ENCODE assay signal across 10 mouse cellular contexts in genomic region chrX:153174786-153175185, GRCm38 (mm10). TPM values are rescaled to one million over a fixed set of nuclear protein-coding genes. Genes with fewer than 3 reads are reported as not detected.
DNase-seq lines count a peak whose midpoint lies in the region; TF ChIP-seq lines count a peak whose summit lies in the region.
"Had no signal": no experiment of that assay in that cellular context is flagged by ENCODE, and none has a peak within 500 bp of the region (broad histone marks: within the 10 kb centered on the region; RNA-seq: fewer than 3 reads in every experiment).

No protein-coding gene starts in this region.

- no peak overlapping the region for H3K4me3 ChIP-seq in layer of hippocampus, adult 2 months
- H3K4me3 ChIP-seq: neural tube, embryonic 12.5 days had no signal

- peak; percentile 24 for DNase-seq in adrenal gland, postnatal 25 days
- no peak for DNase-seq in adrenal gland, adult 8-10 months
- no peak for DNase-seq in layer of hippocampus, adult 2 months (ENCODE audit: low spot score in 2 of 2)
- no peak for DNase-seq in layer of hippocampus, adult 8-10 months (ENCODE audit: low spot score in 2 of 2)
- DNase-seq in ZHBTc4 (ENCODE audit: low read depth, low spot score): peak; percentile 41
- peak; percentile 6 for DNase-seq in lung, postnatal 36 days
- DNase-seq in Muller cell, postnatal 12 days (ENCODE audit: inconsistent ontology term): no peak
- no peak for DNase-seq in spleen, postnatal 36 days (ENCODE audit: low spot score in 2 of 2)
- DNase-seq: layer of hippocampus, postnatal 36 days had no signal

- H3K27ac ChIP-seq in layer of hippocampus, adult 2 months: no peak overlapping the region
- H3K27ac ChIP-seq: neural tube, embryonic 12.5 days had no signal

- TF ChIP-seq CTCF in layer of hippocampus, adult 2 months (conservative IDR thresholded peaks at IDR 0.05): peak; percentile 68

RNA-seq across cellular contexts. Expression of gene Rragb, which starts 35.0 kb away (rescaled TPM):
- 5.2 and 10.4 TPM in 2 replicates for total RNA-seq in adrenal gland, postnatal 25 days (2021)
- total RNA-seq in adrenal gland, adult 8-10 months (2022): 10 to 100 TPM; 13.6 to 17.2 (median 15.7) TPM
- total RNA-seq in layer of hippocampus, adult 2 months (2021): 10 to 100 TPM; 95.5 to 96.5 TPM
- total RNA-seq in layer of hippocampus, adult 8-10 months (2022): 10 to 100 TPM; 88.4 to 91.0 (median 89.0) TPM

RNA-seq across cellular contexts. Expression of gene Foxr2, which starts 56.2 kb away (rescaled TPM):
- not detected in 2 replicates for total RNA-seq in adrenal gland, postnatal 25 days (2021)
- under 1 TPM in 2 of 4 experiments, not detected in 2; 0.07 to 0.12 TPM for total RNA-seq in adrenal gland, adult 8-10 months (2022)
- under 1 TPM; 0.51 to 0.74 TPM for total RNA-seq in layer of hippocampus, adult 2 months (2021)
- total RNA-seq in layer of hippocampus, adult 8-10 months (2022): under 1 TPM; 0.22 to 0.63 (median 0.46) TPM

Comparison
In these comparisons a context has a peak if more than half of its experiments do, and no peak if none do; other contexts are left out.
1. DNase-seq: peak in adrenal gland, postnatal 25 days (single experiment), ZHBTc4 (single experiment) and lung, postnatal 36 days (single experiment); none in adrenal gland, adult 8-10 months (single experiment), layer of hippocampus, adult 2 months (0 of 2), layer of hippocampus, adult 8-10 months (0 of 2), Muller cell, postnatal 12 days (single experiment) and spleen, postnatal 36 days (0 of 2).